9 mouse cellular contexts compared by ENCODE assay signal in genomic region chr12:30850902-30851301, GRCm38 (mm10). TPM values are rescaled to one million over a fixed set of nuclear protein-coding genes. Genes with fewer than 3 reads are reported as not detected.
A peak's percentile ranks its signal among the peaks of the same experiment; 100 is the strongest.
DNase-seq lines count a peak whose midpoint lies in the region; ATAC-seq lines count a peak whose summit lies in the region.
"Had no signal": no experiment of that assay in that cellular context is flagged by ENCODE, and none has a peak within 500 bp of the region (broad histone marks: within the 10 kb centered on the region; RNA-seq: fewer than 3 reads in every experiment).

No protein-coding gene starts in this region.

- ATAC-seq in megakaryocyte progenitor cell, adult 5-6 weeks (replicated peaks; ENCODE audit: poor library complexity) = no peak

- DNase-seq in adrenal gland, postnatal 10 days = peak; percentile 66
- DNase-seq in adrenal gland, postnatal 4 days (ENCODE audit: low spot score in 2 of 2) = no peak
- DNase-seq in kidney, adult 8-10 months = peak; percentile 19 to 39
- no peak for DNase-seq in kidney, postnatal 4 days
- peak; percentile 48 to 60 for DNase-seq in kidney, postnatal 36 days
- peak; percentile 17 for DNase-seq in retina, postnatal 1 day
- DNase-seq in ovary, postnatal 14 days (ENCODE audit: low spot score) = no peak
- DNase-seq: thymus, postnatal 36 days had no signal

RNA-seq across cellular contexts. Expression of gene Alkal2, which starts 33.2 kb away (rescaled TPM):
- total RNA-seq in adrenal gland, postnatal 10 days (2021) = under 1 TPM; 0.58 to 0.96 TPM
- total RNA-seq in adrenal gland, postnatal 4 days (2021) = under 1 TPM; 0.39 to 0.73 TPM
- not detected in 2 replicates for total RNA-seq in megakaryocyte progenitor cell, adult 5-6 weeks (2015)
- total RNA-seq in megakaryocyte progenitor cell, adult 5-6 weeks (2017) = not detected in 2 replicates

Comparison
In these comparisons a context has a peak if more than half of its experiments do, and no peak if none do; other contexts are left out.
1. DNase-seq: peak in adrenal gland, postnatal 10 days (single experiment), kidney, adult 8-10 months (2 of 2), kidney, postnatal 36 days (2 of 2) and retina, postnatal 1 day (single experiment); none in adrenal gland, postnatal 4 days (0 of 2), kidney, postnatal 4 days (0 of 2) and ovary, postnatal 14 days (single experiment).